Mouse (Mus musculus): ENCODE measurements around the gene Cfap100. TPM values are rescaled to one million over a fixed set of nuclear protein-coding genes. Genes with fewer than 3 reads are reported as not detected.

Cfap100 gene
- polyA plus RNA-seq, 1 experiment from 2014 or later = 0.34 TPM

- H3K9ac ChIP-seq (ENCODE audit: low read length) = no peak overlapping the region
- TF ChIP-seq EP300 (optimal IDR thresholded peaks at IDR 0.05) (no peak), CTCF (IDR thresholded peaks at IDR 0.05; ENCODE audit: low read depth) (no peak)
- no peaks in the 10 kb centered on the region for H3K9me3 ChIP-seq (ENCODE audit: control insufficient read depth, low read length)
- no peak overlapping the region for H3K4me3 ChIP-seq (ENCODE audit: low read depth, low read length)
- no peaks in the 10 kb centered on the region for H3K27me3 ChIP-seq (ENCODE audit: control insufficient read depth, insufficient read depth, low read length)
- WGBS = 80% methylated on average over 5 of the region's 5 CpGs
- DNase-seq (ENCODE audit: low spot score) (no peak), ATAC-seq (ENCODE audit: low FRiP score, low TSS enrichment) (no peak)
- no peaks in the 10 kb centered on the region for H3K4me1 ChIP-seq (replicated peaks; ENCODE audit: control insufficient read depth, insufficient read depth)
- H3K36me3 ChIP-seq (ENCODE audit: control insufficient read depth, insufficient read depth, low read length) = no peaks in the 10 kb centered on the region
- H3K4me2 ChIP-seq (replicated peaks; ENCODE audit: low read depth) = no peak overlapping the region
- no peak overlapping the region for H3K27ac ChIP-seq (replicated peaks)
Measured at GRCm38 (mm10) chr6:90453751-90454150, 25.2 kb upstream of the Cfap100 start.

- no peaks in the 10 kb centered on the region for H3K36me3 ChIP-seq (ENCODE audit: control insufficient read depth, insufficient read depth, low read length)
- H3K4me2 ChIP-seq (replicated peaks; ENCODE audit: low read depth) = no peak overlapping the region
- H3K9ac ChIP-seq (ENCODE audit: low read length) = no peak overlapping the region
- no peak for TF ChIP-seq CTCF (IDR thresholded peaks at IDR 0.05; ENCODE audit: low read depth)
- no peak for TF ChIP-seq EP300 (optimal IDR thresholded peaks at IDR 0.05)
- ATAC-seq (ENCODE audit: low FRiP score, low TSS enrichment) = no peak
- no peak overlapping the region for H3K27ac ChIP-seq (replicated peaks)
- H3K9me3 ChIP-seq (ENCODE audit: control insufficient read depth, low read length) = no peaks in the 10 kb centered on the region
- DNase-seq (ENCODE audit: low spot score) = no peak
- H3K4me1 ChIP-seq (replicated peaks; ENCODE audit: control insufficient read depth, insufficient read depth) = no peaks in the 10 kb centered on the region
- H3K4me3 ChIP-seq (ENCODE audit: low read depth, low read length) = no peak overlapping the region
- no peaks in the 10 kb centered on the region for H3K27me3 ChIP-seq (ENCODE audit: control insufficient read depth, insufficient read depth, low read length)
Measured at GRCm38 (mm10) chr6:90452603-90453002, 24.0 kb upstream of the Cfap100 start.

- Histone ChIP-seq H3K9me3 (ENCODE audit: control insufficient read depth, low read length) (no peaks in the 10 kb centered on the region), H3K4me3 (ENCODE audit: low read depth, low read length) (no peak overlapping the region), H3K36me3 (ENCODE audit: control insufficient read depth, insufficient read depth, low read length) (no peaks in the 10 kb centered on the region), H3K4me1 (replicated peaks; ENCODE audit: control insufficient read depth, insufficient read depth) (no peaks in the 10 kb centered on the region), H3K4me2 (replicated peaks; ENCODE audit: low read depth) (no peak overlapping the region), H3K27ac (replicated peaks) (no peak overlapping the region), H3K9ac (ENCODE audit: low read length) (no peak overlapping the region), H3K27me3 (ENCODE audit: control insufficient read depth, insufficient read depth, low read length) (no peaks in the 10 kb centered on the region)
- ATAC-seq (ENCODE audit: low FRiP score, low TSS enrichment) (no peak), DNase-seq (ENCODE audit: low spot score) (no peak)
- TF ChIP-seq CTCF (IDR thresholded peaks at IDR 0.05; ENCODE audit: low read depth) (no peak), EP300 (optimal IDR thresholded peaks at IDR 0.05) (no peak)
- 82% methylated on average over 5 of the region's 5 CpGs for WGBS
Measured at GRCm38 (mm10) chr6:90451512-90451911, 22.9 kb upstream of the Cfap100 start.

- TF ChIP-seq EP300 (optimal IDR thresholded peaks at IDR 0.05) (no peak), CTCF (IDR thresholded peaks at IDR 0.05; ENCODE audit: low read depth) (no peak)
- ATAC-seq (ENCODE audit: low FRiP score, low TSS enrichment) = peak; percentile 35; the same call in 1 of the 2 replicates
- DNase-seq (ENCODE audit: low spot score) = no peak
Measured at GRCm38 (mm10) chr6:90450697-90451096, 22.1 kb upstream of the Cfap100 start.

GRCm38 (mm10) chr6:90450179-90450578 lies 21.6 kb upstream of the Cfap100 start:
- WGBS = 25% methylated on average over 7 of the region's 7 CpGs
- ATAC-seq (ENCODE audit: low FRiP score, low TSS enrichment) = peak; percentile 54; the same call in 1 of the 2 replicates
- Histone ChIP-seq H3K36me3 (ENCODE audit: control insufficient read depth, insufficient read depth, low read length) (no peaks in the 10 kb centered on the region), H3K4me2 (replicated peaks; ENCODE audit: low read depth) (no peak overlapping the region), H3K9ac (ENCODE audit: low read length) (no peak overlapping the region), H3K4me3 (ENCODE audit: low read depth, low read length) (no peak overlapping the region), H3K27me3 (ENCODE audit: control insufficient read depth, insufficient read depth, low read length) (no peaks in the 10 kb centered on the region), H3K4me1 (replicated peaks; ENCODE audit: control insufficient read depth, insufficient read depth) (no peaks in the 10 kb centered on the region), H3K27ac (replicated peaks) (no peak overlapping the region), H3K9me3 (ENCODE audit: control insufficient read depth, low read length) (no peaks in the 10 kb centered on the region)
- peak; percentile 95 for TF ChIP-seq CTCF (IDR thresholded peaks at IDR 0.05; ENCODE audit: low read depth)
- TF ChIP-seq EP300 (optimal IDR thresholded peaks at IDR 0.05) = no peak
- peak; percentile 88 for DNase-seq (ENCODE audit: low spot score)

More at GRCm38 (mm10) chr6:90450697-90451096, 22.1 kb upstream of the Cfap100 start:
- 71% methylated on average over 5 of the region's 5 CpGs for WGBS
- no peaks in the 10 kb centered on the region for H3K4me1 ChIP-seq (replicated peaks; ENCODE audit: control insufficient read depth, insufficient read depth)
- H3K36me3 ChIP-seq (ENCODE audit: control insufficient read depth, insufficient read depth, low read length) = no peaks in the 10 kb centered on the region
- H3K9ac ChIP-seq (ENCODE audit: low read length) = no peak overlapping the region
- H3K4me3 ChIP-seq (ENCODE audit: low read depth, low read length) = no peak overlapping the region
- no peak overlapping the region for H3K27ac ChIP-seq (replicated peaks)
- H3K9me3 ChIP-seq (ENCODE audit: control insufficient read depth, low read length) = no peaks in the 10 kb centered on the region
- no peak overlapping the region for H3K4me2 ChIP-seq (replicated peaks; ENCODE audit: low read depth)
- no peaks in the 10 kb centered on the region for H3K27me3 ChIP-seq (ENCODE audit: control insufficient read depth, insufficient read depth, low read length)

GRCm38 (mm10) chr6:90446883-90447282 lies 18.3 kb upstream of the Cfap100 start:
- DNase-seq (ENCODE audit: low spot score) (no peak), ATAC-seq (ENCODE audit: low FRiP score, low TSS enrichment) (no peak)
- Histone ChIP-seq H3K9me3 (ENCODE audit: control insufficient read depth, low read length) (no peaks in the 10 kb centered on the region), H3K4me2 (replicated peaks; ENCODE audit: low read depth) (no peak overlapping the region), H3K4me3 (ENCODE audit: low read depth, low read length) (no peak overlapping the region), H3K36me3 (ENCODE audit: control insufficient read depth, insufficient read depth, low read length) (no peaks in the 10 kb centered on the region), H3K4me1 (replicated peaks; ENCODE audit: control insufficient read depth, insufficient read depth) (no peaks in the 10 kb centered on the region), H3K27me3 (ENCODE audit: control insufficient read depth, insufficient read depth, low read length) (no peaks in the 10 kb centered on the region), H3K9ac (ENCODE audit: low read length) (no peak overlapping the region), H3K27ac (replicated peaks) (no peak overlapping the region)
- 54% methylated on average over 4 of the region's 4 CpGs for WGBS
- TF ChIP-seq CTCF (IDR thresholded peaks at IDR 0.05; ENCODE audit: low read depth) = no peak
- no peak for TF ChIP-seq EP300 (optimal IDR thresholded peaks at IDR 0.05)

All from stomach, postnatal 0 days (tissue).